ENCODE assay signal across 14 mouse cellular contexts in genomic region chr4:145037631-145038416, GRCm38 (mm10).
DNase-seq lines count a peak whose midpoint lies in the region; ATAC-seq and TF ChIP-seq lines count a peak whose summit lies in the region.
"Had no signal": no experiment of that assay in that cellular context is flagged by ENCODE, and none has a peak within 500 bp of the region (broad histone marks: within the 10 kb centered on the region; RNA-seq: fewer than 3 reads in every experiment).

No protein-coding gene starts in this region.

- DNase-seq in lung, adult 2 months = no peak
- DNase-seq in embryonic facial prominence, embryonic 14.5 days (ENCODE audit: low spot score) = peak; percentile 59
- no peak for DNase-seq in frontal cortex, postnatal 25 days (ENCODE audit: low spot score in 2 of 2)
- DNase-seq in ovary, postnatal 10 days (ENCODE audit: low spot score) = no peak
- DNase-seq: heart, postnatal 4 days; spleen, adult 18-20 months; thymus, adult 18-20 months had no signal

- no peak overlapping the region for H3K9ac ChIP-seq in intestine, embryonic 16.5 days (ENCODE audit: low read depth, low read length)
- H3K9ac ChIP-seq in intestine, embryonic 15.5 days = no peak overlapping the region
- no peak overlapping the region for H3K9ac ChIP-seq in lung, embryonic 15.5 days
- no peak overlapping the region for H3K9ac ChIP-seq in embryonic facial prominence, embryonic 14.5 days (ENCODE audit: low read depth, low read length)

- H3K36me3 ChIP-seq in intestine, embryonic 16.5 days (ENCODE audit: control insufficient read depth, insufficient read depth, low read length) = peaks cover 4% of the 10 kb centered on the region; the same call in 1 of the 2 replicates
- 0 out of 2 replicates have a peak, but pooled peaks cover 7% of the 10 kb centered on the region for H3K36me3 ChIP-seq in intestine, embryonic 15.5 days
- H3K36me3 ChIP-seq in lung, embryonic 15.5 days = no peaks in the 10 kb centered on the region
- H3K36me3 ChIP-seq in embryonic facial prominence, embryonic 14.5 days (ENCODE audit: control insufficient read depth, insufficient read depth, low read length) = peaks cover 37% of the 10 kb centered on the region

- H3K4me3 ChIP-seq in intestine, embryonic 16.5 days (ENCODE audit: low read length) = no peak overlapping the region
- H3K4me3 ChIP-seq in intestine, embryonic 15.5 days (replicated peaks) = no peak overlapping the region
- no peak overlapping the region for H3K4me3 ChIP-seq in lung, embryonic 15.5 days
- H3K4me3 ChIP-seq in lung, adult 2 months (replicated peaks; ENCODE audit: extremely low read depth, low read depth, low read length) = no peak overlapping the region
- H3K4me3 ChIP-seq in embryonic facial prominence, embryonic 14.5 days (ENCODE audit: low read depth, low read length) = no peak overlapping the region

- no peaks in the 10 kb centered on the region for H3K9me3 ChIP-seq in intestine, embryonic 16.5 days (ENCODE audit: control insufficient read depth, low read length)
- H3K9me3 ChIP-seq in intestine, embryonic 15.5 days = no peaks in the 10 kb centered on the region
- H3K9me3 ChIP-seq in lung, embryonic 15.5 days = no peaks in the 10 kb centered on the region
- no peaks in the 10 kb centered on the region for H3K9me3 ChIP-seq in embryonic facial prominence, embryonic 14.5 days (ENCODE audit: control insufficient read depth, low read length)

- H3K4me2 ChIP-seq in intestine, embryonic 16.5 days (ENCODE audit: low read depth, low read length) = no peak overlapping the region
- no peak overlapping the region for H3K4me2 ChIP-seq in intestine, embryonic 15.5 days (replicated peaks)
- H3K4me2 ChIP-seq in lung, embryonic 15.5 days = no peak overlapping the region
- no peak overlapping the region for H3K4me2 ChIP-seq in embryonic facial prominence, embryonic 14.5 days (ENCODE audit: low read depth, low read length)
- H3K4me2 ChIP-seq: midbrain, embryonic 11.5 days had no signal

- TF ChIP-seq CTCF in lung, adult 2 months (IDR thresholded peaks at IDR 0.05; ENCODE audit: insufficient read depth, low read length) = no peak

- no peak for ATAC-seq in intestine, embryonic 16.5 days
- ATAC-seq in intestine, embryonic 15.5 days = no peak
- ATAC-seq in lung, embryonic 15.5 days (ENCODE audit: borderline replicate concordance, extremely low read depth, low FRiP score, low TSS enrichment) = peak; percentile 63; the same call in 1 of the 2 replicates
- no peak for ATAC-seq in embryonic facial prominence, embryonic 14.5 days (ENCODE audit: low read depth)
- peak; percentile 39 for ATAC-seq in megakaryocyte, adult 5-6 weeks (ENCODE audit: poor library complexity, severe bottlenecking)
- ATAC-seq: CD4-positive, CD25-positive, alpha-beta regulatory T cell, adult 4 months; inflammation-experienced regulatory T-cells, adult 6 months had no signal

- H3K27ac ChIP-seq in intestine, embryonic 16.5 days (ENCODE audit: low read length) = peak overlapping the region; percentile 31; the same call in 1 of the 2 replicates
- H3K27ac ChIP-seq in intestine, embryonic 15.5 days = no peak overlapping the region
- H3K27ac ChIP-seq in lung, embryonic 15.5 days = peak overlapping the region; percentile 71
- H3K27ac ChIP-seq in embryonic facial prominence, embryonic 14.5 days (replicated peaks; ENCODE audit: low read depth, low read length) = peak overlapping the region; percentile 52; the same call in 1 of the 2 replicates

- 59% methylated on average over 5 of the region's 5 CpGs for WGBS in intestine, embryonic 16.5 days
- 54% methylated on average over 5 of the region's 5 CpGs for WGBS in intestine, embryonic 15.5 days
- 47% methylated on average over 5 of the region's 5 CpGs for WGBS in lung, embryonic 15.5 days
- 31% methylated on average over 5 of the region's 5 CpGs for WGBS in lung, adult 2 months
- 72% methylated on average over 5 of the region's 5 CpGs for WGBS in embryonic facial prominence, embryonic 14.5 days

- peaks cover 46% of the 10 kb centered on the region for H3K4me1 ChIP-seq in intestine, embryonic 16.5 days (ENCODE audit: control insufficient read depth, insufficient read depth, low read length)
- peaks cover 44% of the 10 kb centered on the region for H3K4me1 ChIP-seq in intestine, embryonic 15.5 days (replicated peaks)
- H3K4me1 ChIP-seq in lung, embryonic 15.5 days = peaks cover 47% of the 10 kb centered on the region
- peaks cover 25% of the 10 kb centered on the region for H3K4me1 ChIP-seq in lung, adult 2 months (ENCODE audit: control insufficient read depth, insufficient read depth, low read length)
- H3K4me1 ChIP-seq in embryonic facial prominence, embryonic 14.5 days (ENCODE audit: control insufficient read depth, insufficient read depth, low read length) = peaks cover 23% of the 10 kb centered on the region

- no peak for TF ChIP-seq POLR2A in lung, adult 2 months (IDR thresholded peaks at IDR 0.05; ENCODE audit: borderline replicate concordance, extremely low read depth, low read depth, low read length)

- no peaks in the 10 kb centered on the region for H3K27me3 ChIP-seq in intestine, embryonic 16.5 days (replicated peaks; ENCODE audit: control insufficient read depth, insufficient read depth, low read length)
- no peaks in the 10 kb centered on the region for H3K27me3 ChIP-seq in intestine, embryonic 15.5 days (replicated peaks)
- H3K27me3 ChIP-seq in lung, embryonic 15.5 days = no peaks in the 10 kb centered on the region
- H3K27me3 ChIP-seq in embryonic facial prominence, embryonic 14.5 days (replicated peaks; ENCODE audit: control insufficient read depth, insufficient read depth, low read length) = no peaks in the 10 kb centered on the region

Comparison
In these comparisons a context has a peak if more than half of its experiments do, and no peak if none do; other contexts are left out.
1. ATAC-seq: peak in lung, embryonic 15.5 days (single experiment) and megakaryocyte, adult 5-6 weeks (single experiment); none in intestine, embryonic 16.5 days (single experiment), intestine, embryonic 15.5 days (single experiment) and embryonic facial prominence, embryonic 14.5 days (single experiment).